Mouse (Mus musculus) T-cell, adult 2 months (primary cell): ENCODE data around the gene 1700013F07Rik.
A peak's percentile ranks its signal among the peaks of the same experiment; 100 is the strongest.
"Not testable (repeated sequence)": the region's sequence is repeated elsewhere in the genome, so short reads cannot be mapped to it uniquely, and the experiment has no call there.

Source experiments
- DNase-seq: peaks from one replicate; pipeline ENCODE4 v3.0.0; 2022; ENCODE audit warnings: low spot score

1700013F07Rik gene

GRCm38 (mm10) chr3:108554111-108554561 lies 20.2 kb downstream of the 1700013F07Rik start:
- peak; percentile 77 for DNase-seq

DNA sequence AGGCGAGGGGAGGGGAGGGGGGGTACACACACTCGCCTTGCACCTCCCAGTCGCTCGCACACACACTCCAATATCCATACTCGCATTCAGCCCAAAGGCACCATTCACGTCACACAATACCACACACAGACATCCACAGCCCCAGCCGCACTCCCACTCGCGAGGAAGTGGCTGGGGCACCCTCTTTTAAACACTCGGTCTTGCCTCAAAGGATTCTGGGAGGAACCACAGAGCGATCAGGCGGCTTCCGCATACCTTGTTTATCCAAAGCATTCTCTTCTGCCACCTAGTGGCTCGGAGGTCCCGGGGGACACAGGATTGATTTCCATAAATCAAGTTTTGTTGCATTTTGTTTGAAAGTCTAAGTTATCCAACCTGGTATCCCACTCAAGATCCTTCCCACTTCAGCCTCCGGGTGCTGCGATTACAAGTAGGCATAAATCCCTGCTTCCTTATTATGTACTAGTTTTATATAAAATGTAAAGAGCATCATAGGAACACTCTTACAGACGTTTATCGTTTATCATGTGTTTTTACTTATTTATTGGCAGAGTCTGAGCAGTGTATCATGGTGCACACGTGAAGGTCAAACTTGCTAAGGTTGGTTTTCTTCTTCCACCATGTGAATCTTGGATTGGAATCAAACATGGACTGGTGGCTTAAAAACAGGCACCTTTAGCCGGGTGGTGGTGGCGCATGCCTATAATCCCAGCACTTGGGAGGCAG lies 20.8 kb downstream of the 1700013F07Rik start:
- peak; percentile 97 for DNase-seq

DNA sequence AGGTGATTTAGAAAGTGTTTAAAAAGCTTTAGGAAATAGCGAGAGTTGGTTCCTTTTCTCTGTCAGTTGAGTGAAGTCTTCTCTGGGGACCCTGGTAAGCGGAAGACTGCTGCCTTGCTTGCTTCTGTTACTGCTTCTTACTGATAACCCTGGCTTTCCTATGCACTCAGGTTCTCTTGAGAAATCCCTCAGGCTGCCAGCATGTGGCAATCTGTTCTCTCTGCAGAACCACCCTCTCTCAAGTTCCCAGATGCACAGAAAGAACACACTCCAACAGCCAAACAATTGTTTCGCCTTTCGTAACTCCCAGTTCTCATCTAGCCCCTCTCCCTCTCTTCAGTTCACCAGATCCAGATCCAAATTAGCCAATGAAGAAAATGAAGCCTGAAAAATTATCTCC lies 23.9 kb downstream of the 1700013F07Rik start:
- DNase-seq: no peak

DNA sequence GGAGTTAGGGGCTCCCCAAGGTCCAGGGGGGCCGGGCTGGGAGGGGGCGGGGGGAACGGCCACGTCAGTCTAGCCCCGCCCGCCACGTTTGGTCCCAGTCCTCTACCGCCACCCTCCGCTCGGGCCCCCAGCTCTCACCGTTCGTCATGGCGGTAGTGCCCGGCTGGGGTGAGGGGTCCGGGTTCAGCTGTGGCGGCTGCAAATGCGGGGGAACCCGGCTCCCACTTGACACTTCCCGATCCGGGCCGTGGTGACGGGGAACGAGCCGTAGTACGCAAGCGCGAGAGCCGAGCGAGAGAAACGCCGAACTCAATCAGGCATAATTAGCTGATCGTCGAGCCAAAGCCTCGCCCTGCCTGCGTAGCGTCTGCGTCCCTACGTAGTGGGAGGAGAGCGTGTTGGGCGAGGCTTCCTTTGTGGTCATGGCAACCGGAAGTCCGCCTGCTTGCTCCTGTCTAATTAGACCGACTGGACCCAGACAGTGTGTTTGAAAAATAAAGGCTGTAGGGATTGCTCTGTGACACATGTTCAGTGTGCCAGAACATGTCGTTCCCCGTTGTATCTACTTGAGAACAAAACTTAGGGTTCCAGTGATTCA lies 28.3 kb downstream of the 1700013F07Rik start, which contains the start of gene Tmem167b:
Gene Tmem167b (minus strand): TSS at position 334 of the 598 bp plus-strand sequence.
- DNase-seq: peak; percentile 95

GRCm38 (mm10) chr3:108562777-108563271 lies 28.9 kb downstream of the 1700013F07Rik start:
- DNase-seq: no peak

DNA sequence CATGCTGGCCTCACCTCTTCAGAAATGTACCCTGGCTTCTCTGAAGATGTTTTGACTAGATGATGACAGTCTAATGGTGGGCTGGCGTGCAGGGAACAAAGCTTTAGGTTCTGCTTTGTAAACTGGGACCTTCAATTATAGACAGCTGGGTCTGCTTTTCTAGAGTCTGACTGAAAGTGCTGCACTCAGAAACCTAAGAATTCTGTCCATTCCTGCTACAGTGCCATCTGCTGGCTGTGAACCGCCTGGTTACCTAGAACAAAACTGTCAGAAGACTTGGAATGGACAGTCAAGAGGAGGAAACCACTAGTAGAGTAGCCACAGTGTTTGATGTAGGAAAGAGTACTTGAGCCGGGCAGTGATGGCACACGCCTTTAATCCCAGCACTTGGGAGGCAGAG lies 29.4 kb downstream of the 1700013F07Rik start:
- DNase-seq: peak; percentile 75

GRCm38 (mm10) chr3:108567990-108568877 lies 34.3 kb downstream of the 1700013F07Rik start:
- no peak for DNase-seq

GRCm38 (mm10) chr3:108569636-108570035 lies 35.7 kb downstream of the 1700013F07Rik start:
- not testable (repeated sequence) for DNase-seq

GRCm38 (mm10) chr3:108570813-108571212 lies 36.9 kb downstream of the 1700013F07Rik start:
- no peak for DNase-seq

DNA sequence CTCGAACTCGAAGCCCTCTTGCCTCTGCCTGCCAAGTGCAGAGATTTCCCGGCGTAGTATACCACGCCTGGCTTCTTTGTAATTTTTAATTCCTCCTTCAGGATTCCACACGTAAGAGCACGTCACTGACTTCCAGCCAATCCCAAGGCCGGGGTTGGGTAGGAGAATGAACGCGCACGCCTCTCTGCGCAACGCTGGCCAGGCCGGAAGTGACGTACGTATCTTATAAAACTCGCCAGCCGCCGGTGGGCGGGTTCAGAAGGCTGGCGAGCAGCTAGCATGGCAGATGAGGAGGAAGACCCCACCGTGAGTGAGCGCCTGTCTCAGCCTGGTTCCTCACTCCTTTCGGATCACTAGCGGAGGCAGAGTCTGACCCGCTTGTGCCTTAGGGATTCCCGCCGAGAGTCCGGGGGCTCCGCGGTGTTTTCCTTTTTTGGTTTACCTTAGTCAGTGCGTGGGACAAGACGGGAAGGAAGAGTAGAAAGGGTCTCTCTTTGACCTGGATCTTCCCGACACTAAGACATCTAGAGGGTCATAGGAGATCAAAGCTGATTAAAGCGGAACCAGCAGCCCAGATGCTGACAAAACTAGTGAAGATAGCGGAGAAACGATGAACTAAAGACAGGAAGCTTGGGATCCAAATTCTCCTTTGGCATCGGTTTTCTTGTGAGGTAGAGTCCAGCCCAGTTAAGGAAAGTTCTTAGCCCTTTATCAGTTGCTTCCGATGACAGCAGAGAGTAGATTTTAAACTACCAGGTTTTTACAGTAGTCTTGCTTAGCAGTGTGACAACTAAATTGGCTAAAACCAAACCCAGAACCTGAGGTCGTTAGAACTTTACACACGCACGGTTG lies 37.7 kb downstream of the 1700013F07Rik start, which contains the start of gene Taf13:
Gene Taf13 (plus strand): TSS at position 256 of the 852 bp plus-strand sequence.
- DNase-seq: peak; percentile 97

GRCm38 (mm10) chr3:108572309-108573010 lies 38.5 kb downstream of the 1700013F07Rik start:
- DNase-seq: no peak

GRCm38 (mm10) chr3:108574018-108574417 lies 40.1 kb downstream of the 1700013F07Rik start:
- no peak for DNase-seq

- no peak for DNase-seq
These were observed 50.6 kb downstream of the 1700013F07Rik start for GRCm38 (mm10) chr3:108584580-108584979.

DNA sequence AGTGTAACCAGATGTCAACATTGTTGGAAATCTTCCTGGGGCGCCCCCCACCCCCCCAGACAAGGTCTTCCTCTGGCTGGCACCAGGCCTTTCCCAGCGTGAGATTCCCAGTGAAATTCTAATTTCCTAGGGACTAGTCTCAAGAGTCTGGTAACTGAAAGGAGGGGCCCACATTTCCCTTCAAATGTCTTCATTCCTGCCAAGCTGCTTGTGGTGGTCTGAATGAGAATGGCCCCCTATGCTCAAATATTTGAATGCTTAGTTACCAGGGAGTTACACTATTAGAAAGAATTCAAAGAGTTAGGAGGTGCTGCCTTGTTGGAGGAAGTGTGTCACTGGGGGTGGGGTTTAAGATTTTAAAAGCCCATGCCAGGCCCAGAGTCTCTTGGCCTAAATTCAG lies 54.5 kb downstream of the 1700013F07Rik start:
- DNase-seq: no peak

DNA sequence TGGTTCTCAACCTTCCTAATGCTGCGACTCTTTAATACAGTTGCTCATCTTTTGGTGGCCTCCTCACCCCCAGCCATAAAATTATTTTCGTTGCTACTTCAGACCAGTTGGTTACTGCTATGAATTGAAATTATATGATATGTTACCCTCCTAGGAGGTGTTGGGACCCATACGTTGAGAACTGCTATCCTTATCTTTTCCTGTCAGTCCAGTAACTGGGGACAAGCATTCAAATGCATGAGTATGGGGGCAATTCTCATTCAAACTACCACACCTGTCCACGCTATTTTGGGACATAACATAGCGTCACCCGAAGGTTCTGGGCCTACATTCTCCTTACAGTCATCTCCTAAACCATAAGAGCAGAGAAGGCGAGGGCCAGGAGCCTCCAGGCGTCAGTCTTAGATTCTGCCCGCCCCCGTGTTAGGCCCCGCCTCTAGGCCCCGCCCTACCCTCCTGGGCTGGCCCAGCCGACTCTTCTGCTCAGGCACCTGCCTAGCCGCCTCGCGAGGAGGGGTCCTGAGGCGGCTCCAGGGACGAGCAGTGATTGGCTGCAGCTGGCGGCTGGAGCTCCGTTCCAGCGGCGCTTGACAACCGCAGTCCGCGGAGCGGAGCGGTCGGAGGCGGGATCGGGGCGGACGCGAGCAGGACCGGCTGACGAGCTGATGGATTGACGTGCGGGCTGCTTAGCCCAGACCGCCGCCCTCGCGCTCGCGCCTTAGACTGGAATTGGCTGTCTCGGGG lies 57.0 kb downstream of the 1700013F07Rik start, which contains the start of gene Wdr47:
Gene Wdr47 (plus strand): TSS at position 494 of the 744 bp plus-strand sequence.
- DNase-seq: peak; percentile 97

DNA sequence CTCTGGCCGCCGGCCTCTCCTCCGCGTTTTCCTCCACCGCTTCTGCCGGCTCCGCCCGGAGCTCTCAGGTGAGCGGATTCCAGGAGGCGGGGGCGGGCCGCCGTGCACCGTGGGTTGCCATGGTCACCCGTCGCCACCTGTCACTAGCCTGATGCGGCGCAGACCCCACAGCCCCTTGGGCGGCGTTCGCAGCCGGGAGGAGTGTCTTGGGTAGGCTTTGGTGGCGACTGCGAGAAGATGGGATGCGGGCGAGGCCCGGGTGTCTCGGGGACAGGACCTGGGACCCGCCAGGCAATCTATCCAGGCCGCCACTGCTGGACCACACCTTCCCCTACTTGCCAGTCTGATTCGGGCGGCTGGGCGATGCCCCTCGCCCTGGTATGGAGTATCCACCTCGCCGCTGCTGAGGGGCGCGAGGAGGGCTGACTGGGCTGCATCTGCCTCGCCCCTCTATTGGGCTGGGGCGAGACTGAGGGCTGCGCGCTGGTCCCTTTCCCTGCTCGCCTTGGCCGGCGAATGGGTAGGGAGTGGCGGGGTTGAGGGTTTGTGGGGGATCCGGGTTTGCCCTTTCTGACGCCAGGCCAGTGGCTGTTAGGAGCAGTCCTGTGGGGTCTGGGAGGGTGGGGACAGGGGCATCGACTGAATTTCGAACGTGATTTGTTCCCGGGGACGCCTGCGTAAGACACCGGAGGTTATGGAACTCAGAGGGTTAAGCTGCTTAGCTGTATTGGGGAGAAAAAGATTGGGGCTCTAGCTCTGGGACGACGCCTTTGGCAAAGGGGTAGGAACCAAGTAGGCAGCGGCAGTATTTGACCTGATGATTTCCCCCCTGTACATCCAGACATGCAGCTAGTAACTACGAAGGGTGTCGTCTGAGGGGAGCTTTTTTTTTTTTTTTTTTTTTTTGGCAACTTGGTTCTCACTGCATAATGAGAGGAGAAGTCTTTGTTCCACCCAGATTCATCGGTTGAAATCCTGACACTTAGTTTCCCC lies 57.9 kb downstream of the 1700013F07Rik start:
- no peak for DNase-seq
